Mouse (Mus musculus) neutrophil, adult 59 days (primary cell): ENCODE results near the gene Klf2. TPM values are rescaled to one million over a fixed set of nuclear protein-coding genes. Genes with fewer than 3 reads are reported as not detected.

Experiments used
- total RNA-seq, 2 experiments: library from RNA; stranded (reverse); gene quantifications; 1 replicate in 1 of 2; 2 replicates in 1 of 2; pipeline ENCODE4 v1.2.4; 2023

Gene Klf2
- total RNA-seq = 1,000 to 10,000 TPM; 1,455 to 2,115 TPM

DNA sequence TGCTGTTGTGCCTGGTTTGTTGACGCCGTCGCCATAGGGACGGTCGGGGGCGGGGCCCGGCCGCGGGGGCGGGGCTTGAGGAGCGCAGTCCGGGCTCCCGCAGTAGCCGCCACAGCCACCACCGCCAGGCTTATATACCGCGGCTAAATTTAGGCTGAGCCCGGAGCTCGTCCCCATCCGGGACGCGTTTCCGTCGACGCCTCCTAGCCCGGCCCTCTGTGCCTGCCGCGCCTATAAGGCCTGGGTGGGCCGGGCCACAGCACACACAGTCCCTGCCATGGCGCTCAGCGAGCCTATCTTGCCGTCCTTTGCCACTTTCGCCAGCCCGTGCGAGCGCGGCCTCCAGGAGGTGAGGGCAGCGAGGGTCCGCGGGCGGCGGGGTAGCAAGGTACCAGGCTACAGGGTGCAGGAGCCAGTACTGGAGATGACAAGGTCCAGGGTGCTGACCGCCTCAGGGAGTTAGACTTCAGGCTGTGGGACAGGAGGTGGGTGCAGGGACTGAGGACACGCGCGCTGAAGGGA lies at the start of gene Klf2:
Gene Klf2, plus strand, starts transcription at position 233 of the 522 bp plus-strand sequence.

DNA sequence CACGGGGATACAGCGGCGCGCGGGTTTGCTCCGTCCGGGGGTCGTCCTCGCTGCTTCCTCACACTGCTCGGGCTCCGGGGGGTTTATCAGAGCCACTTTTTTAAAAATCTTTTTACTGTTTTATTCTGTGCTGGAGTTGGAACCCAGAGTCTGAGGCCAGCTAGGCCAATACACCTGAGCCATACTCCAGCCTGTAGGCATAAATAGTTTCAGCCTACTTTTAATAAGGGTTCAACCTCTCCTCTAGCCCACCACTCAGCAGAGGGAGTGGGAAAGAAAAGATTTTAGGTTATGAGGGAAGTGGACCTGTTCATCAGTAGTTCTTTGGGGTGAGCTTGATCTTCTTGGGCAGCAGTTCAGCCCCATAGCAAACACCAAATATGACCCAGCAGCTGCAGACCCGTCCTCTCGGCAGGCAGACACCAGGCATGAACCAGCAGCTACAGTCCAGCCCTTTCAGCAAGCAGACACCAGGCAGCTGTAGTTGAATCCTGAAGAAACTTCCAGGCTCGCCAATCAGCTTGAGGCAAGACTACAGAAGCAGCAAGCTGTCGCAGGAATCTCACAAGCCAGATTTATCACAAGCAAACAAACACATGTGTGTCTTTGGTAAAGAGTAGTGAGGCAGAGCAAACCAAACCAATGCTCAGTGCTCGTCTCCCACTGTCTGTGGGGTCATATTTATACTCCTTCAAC lies 13.5 kb upstream of the Klf2 start, which contains the start of gene Gm10282:
Gene Gm10282, minus strand, starts transcription at position 51 of the 696 bp plus-strand sequence.

Other genes with a start within 250 kb of the Klf2 start
- gene Olfr373, start 235.9 kb upstream of the Klf2 start, total RNA-seq = under 1 TPM; 0.67 to 0.77 TPM
- gene Olfr374, start 212.0 kb upstream of the Klf2 start, total RNA-seq = under 1 TPM; 0.18 to 0.73 TPM
- gene Tpm4, start 184.1 kb upstream of the Klf2 start, total RNA-seq = 100 to 1,000 TPM; 197 to 224 TPM
- 100 to 1,000 TPM; 114 to 132 TPM for gene Rab8a, start 157.8 kb upstream of the Klf2 start, total RNA-seq
- 10 to 100 TPM; 14.7 to 16.8 TPM for gene Hsh2d, start 129.4 kb upstream of the Klf2 start, total RNA-seq
- gene Cib3, start 106.2 kb upstream of the Klf2 start, total RNA-seq = under 1 TPM in 1 of 2 experiments, not detected in 1; 0.29 TPM
- gene Gm11034, start 105.4 kb upstream of the Klf2 start, total RNA-seq = not detected
- 100 to 1,000 TPM; 100 to 104 TPM for gene Fam32a, start 99.3 kb upstream of the Klf2 start, total RNA-seq
- 100 to 1,000 TPM; 146 to 149 TPM for gene Ap1m1, start 79.0 kb upstream of the Klf2 start, total RNA-seq
- gene Gm10282, start 13.8 kb upstream of the Klf2 start, total RNA-seq = 10 to 100 TPM; 76.5 to 81.0 TPM
- gene Eps15l1, start 102.4 kb downstream of the Klf2 start, total RNA-seq = 10 to 100 TPM; 54.1 to 62.4 TPM
- not detected for gene Calr3, start 124.8 kb downstream of the Klf2 start, total RNA-seq
- gene 1700030K09Rik, start 124.8 kb downstream of the Klf2 start, total RNA-seq = 1 to 10 TPM; 3.0 to 3.1 TPM
- gene Cherp, start 156.2 kb downstream of the Klf2 start, total RNA-seq = 10 to 100 TPM; 62.0 to 74.2 TPM
- 100 to 1,000 TPM; 120 to 123 TPM for gene Slc35e1, start 173.6 kb downstream of the Klf2 start, total RNA-seq
- gene Med26, start 229.2 kb downstream of the Klf2 start, total RNA-seq = 10 to 100 TPM; 12.9 to 13.5 TPM